Mouse (Mus musculus) midbrain, embryonic 16.5 days (tissue): Measurements from ENCODE around the gene B3gnt8. TPM values are rescaled to one million over a fixed set of nuclear protein-coding genes. Genes with fewer than 3 reads are reported as not detected.

Source experiments
- ATAC-seq: fragments of 200-750 bp; cut with Nextera tagmentation; 2 replicates; pipeline ENCODE4 v1.8.0; 2017; ENCODE audit warnings: moderate TSS enrichment
- H3K27ac ChIP-seq: fragments of 300-500 bp; sonication (generic); 2 replicates; pipeline ENCODE4 v1.5.1; 2014; ENCODE audit warnings: mild to moderate bottlenecking, low read length, mixed read lengths
- H3K27me3 ChIP-seq: fragments of 300-500 bp; sonication (generic); 2 replicates; pipeline ENCODE4 v1.6.1; 2014; ENCODE audit warnings: low read depth, low read length, mixed read lengths; ENCODE audit not compliant: control insufficient read depth, insufficient read depth
- H3K36me3 ChIP-seq: fragments of 300-500 bp; sonication (generic); 2 replicates; pipeline ENCODE4 v1.6.1; 2014; ENCODE audit warnings: mild to moderate bottlenecking, low read length, moderate library complexity, mixed read lengths; ENCODE audit not compliant: control insufficient read depth, insufficient read depth
- H3K4me1 ChIP-seq: fragments of 300-500 bp; sonication (generic); 2 replicates; pipeline ENCODE4 v1.6.1; 2014; ENCODE audit warnings: mild to moderate bottlenecking, low read length, mixed read lengths; ENCODE audit not compliant: control insufficient read depth, insufficient read depth
- H3K4me2 ChIP-seq: fragments of 300-500 bp; sonication (generic); 2 replicates; pipeline ENCODE4 v1.6.1; 2014; ENCODE audit warnings: mild to moderate bottlenecking, low read length, mixed read lengths
- H3K4me3 ChIP-seq: fragments of 300-500 bp; sonication (generic); 2 replicates; pipeline ENCODE4 v1.5.1; 2014; ENCODE audit warnings: low read depth, mild to moderate bottlenecking, low read length, moderate library complexity, mixed read lengths
- H3K9ac ChIP-seq: fragments of 300-500 bp; sonication (generic); 2 replicates; pipeline ENCODE4 v1.6.1; 2014; ENCODE audit warnings: low read depth, low read length, mixed read lengths
- H3K9me3 ChIP-seq: fragments of 300-500 bp; sonication (generic); replicated peaks from 2 replicates; pipeline ENCODE4 v1.6.1; 2014; ENCODE audit warnings: mild to moderate bottlenecking, low read length, mixed read lengths; ENCODE audit not compliant: control insufficient read depth, poor library complexity, severe bottlenecking
- WGBS: fragments of 180-500 bp; shearing (Covaris S2); extraction: QIAGEN DNeasy Blood & Tissue Kit; methylation state at CpG from one replicate; pipeline ENCODE4 v1.1.7; 2014; 5-methylcytosine and 5-hydroxymethylcytosine counted together
- polyA plus RNA-seq: library from polyadenylated mRNA; unstranded; fragments of >200 nt; fragmentation: Nextera tagmentation; extraction: Ambion mirVana; gene quantifications from 2 replicates; pipeline ENCODE4 v1.2.1, GENCODE M21; 2015

Gene B3gnt8
- polyA plus RNA-seq, 1 experiment from 2014 or later = 0.64 TPM

GRCm38 (mm10) chr7:25666381-25666780, 39.9 kb downstream of the B3gnt8 start:
- no peaks in the 10 kb centered on the region for H3K27me3 ChIP-seq
- no peak overlapping the region for H3K9ac ChIP-seq
- H3K36me3 ChIP-seq = peaks cover 18% of the 10 kb centered on the region
- no peak overlapping the region for H3K27ac ChIP-seq
- no peak overlapping the region for H3K4me3 ChIP-seq
- H3K4me2 ChIP-seq = no peak overlapping the region
- no peak for ATAC-seq
- no peaks in the 10 kb centered on the region for H3K9me3 ChIP-seq
- no peaks in the 10 kb centered on the region for H3K4me1 ChIP-seq
- 97% methylated on average over 8 of the region's 8 CpGs for WGBS

- Histone ChIP-seq H3K4me3 (no peak overlapping the region), H3K9ac (no peak overlapping the region), H3K4me2 (no peak overlapping the region), H3K36me3 (peaks cover 18% of the 10 kb centered on the region), H3K4me1 (no peaks in the 10 kb centered on the region), H3K9me3 (no peaks in the 10 kb centered on the region), H3K27ac (no peak overlapping the region), H3K27me3 (peaks cover 8% of the 10 kb centered on the region; the same call in 1 of the 2 replicates)
- no peak for ATAC-seq
- 88% methylated on average over 10 of the region's 10 CpGs for WGBS
These were observed 42.7 kb downstream of the B3gnt8 start for GRCm38 (mm10) chr7:25669158-25669557.

GRCm38 (mm10) chr7:25669631-25670030, 43.2 kb downstream of the B3gnt8 start:
- no peak overlapping the region for H3K4me3 ChIP-seq
- no peak overlapping the region for H3K27ac ChIP-seq
- H3K4me1 ChIP-seq = no peaks in the 10 kb centered on the region
- peaks cover 15% of the 10 kb centered on the region for H3K36me3 ChIP-seq
- H3K4me2 ChIP-seq = no peak overlapping the region
- no peaks in the 10 kb centered on the region for H3K9me3 ChIP-seq
- H3K9ac ChIP-seq = no peak overlapping the region
- no peak for ATAC-seq
- 74% methylated on average over 9 of the region's 9 CpGs for WGBS
- peaks cover 10% of the 10 kb centered on the region; the same call in 1 of the 2 replicates for H3K27me3 ChIP-seq

GRCm38 (mm10) chr7:25670096-25670495, 43.6 kb downstream of the B3gnt8 start:
- WGBS = 93% methylated on average over 4 of the region's 4 CpGs
- no peaks in the 10 kb centered on the region for H3K9me3 ChIP-seq
- no peak overlapping the region for H3K4me3 ChIP-seq
- H3K36me3 ChIP-seq = peaks cover 10% of the 10 kb centered on the region; the same call in 1 of the 2 replicates
- H3K27me3 ChIP-seq = peaks cover 10% of the 10 kb centered on the region; the same call in 1 of the 2 replicates
- peaks cover 4% of the 10 kb centered on the region for H3K4me1 ChIP-seq
- no peak overlapping the region for H3K4me2 ChIP-seq
- H3K27ac ChIP-seq = no peak overlapping the region
- no peak overlapping the region for H3K9ac ChIP-seq
- ATAC-seq = no peak

GRCm38 (mm10) chr7:25671686-25672085, 45.2 kb downstream of the B3gnt8 start:
- H3K9me3 ChIP-seq = no peaks in the 10 kb centered on the region
- H3K9ac ChIP-seq = no peak overlapping the region
- H3K4me3 ChIP-seq = no peak overlapping the region
- H3K27me3 ChIP-seq = peaks cover 15% of the 10 kb centered on the region
- WGBS = 87% methylated on average over 2 of the region's 2 CpGs
- H3K27ac ChIP-seq = no peak overlapping the region
- H3K4me2 ChIP-seq = no peak overlapping the region
- peaks cover 5% of the 10 kb centered on the region; the same call in 1 of the 2 replicates for H3K36me3 ChIP-seq
- H3K4me1 ChIP-seq = peaks cover 5% of the 10 kb centered on the region
- no peak for ATAC-seq

- Histone ChIP-seq H3K4me2 (no peak overlapping the region), H3K9ac (no peak overlapping the region), H3K4me3 (no peak overlapping the region), H3K27me3 (peaks cover 15% of the 10 kb centered on the region), H3K9me3 (no peaks in the 10 kb centered on the region), H3K36me3 (peaks cover 5% of the 10 kb centered on the region; the same call in 1 of the 2 replicates), H3K27ac (no peak overlapping the region), H3K4me1 (peaks cover 5% of the 10 kb centered on the region)
- no peak for ATAC-seq
- WGBS = 53% methylated on average over 4 of the region's 4 CpGs
These were observed 46.0 kb downstream of the B3gnt8 start for GRCm38 (mm10) chr7:25672442-25672841.

GRCm38 (mm10) chr7:25674297-25674696, 47.8 kb downstream of the B3gnt8 start:
- Histone ChIP-seq H3K9me3 (no peaks in the 10 kb centered on the region), H3K9ac (peak overlapping the region; percentile 76), H3K4me2 (peak overlapping the region; percentile 63), H3K4me3 (peak overlapping the region; percentile 55), H3K4me1 (peaks cover 5% of the 10 kb centered on the region), H3K36me3 (no peaks in the 10 kb centered on the region; the same call in 1 of the 2 replicates), H3K27ac (no peak overlapping the region), H3K27me3 (peaks cover 18% of the 10 kb centered on the region)
- 20% methylated on average over 9 of the region's 9 CpGs for WGBS
- peak; percentile 39; the same call in 1 of the 2 replicates for ATAC-seq

- H3K4me1 ChIP-seq = peaks cover 5% of the 10 kb centered on the region
- ATAC-seq = peak; percentile 61
- WGBS = 3% methylated on average over 29 of the region's 29 CpGs
- peaks cover 18% of the 10 kb centered on the region for H3K27me3 ChIP-seq
- H3K4me2 ChIP-seq = peak within 1 kb of the TSS; percentile 63
- H3K9ac ChIP-seq = peak within 1 kb of the TSS; percentile 76
- no peak within 1 kb of the TSS for H3K27ac ChIP-seq
- no peaks in the 10 kb centered on the region for H3K9me3 ChIP-seq
- H3K4me3 ChIP-seq = peak within 1 kb of the TSS; percentile 55
- H3K36me3 ChIP-seq = no peaks in the 10 kb centered on the region; the same call in 1 of the 2 replicates
These were observed 48.4 kb downstream of the B3gnt8 start, which contains the start of gene Tmem91 for GRCm38 (mm10) chr7:25674719-25675300. Gene Tmem91, minus strand, starts transcription at chr7:25675166.

GRCm38 (mm10) chr7:25675405-25675804, 49.0 kb downstream of the B3gnt8 start:
- peak; percentile 8 for ATAC-seq
- Histone ChIP-seq H3K36me3 (no peaks in the 10 kb centered on the region), H3K4me1 (peaks cover 10% of the 10 kb centered on the region), H3K9ac (peak overlapping the region; percentile 76; the same call in 1 of the 2 replicates), H3K4me3 (peak overlapping the region; percentile 55), H3K9me3 (no peaks in the 10 kb centered on the region), H3K4me2 (peak overlapping the region; percentile 63), H3K27me3 (peaks cover 18% of the 10 kb centered on the region), H3K27ac (no peak overlapping the region)
- 50% methylated on average over 6 of the region's 6 CpGs for WGBS
